Mouse (Mus musculus) ES-Bruce4 (cell line): Measurements from ENCODE around the gene Kcnn3.

Source experiments
- CTCF ChIP-seq: IDR thresholded peaks from one replicate; pipeline ENCODE4 v1.8.1; 2011; ENCODE audit warnings: low read depth, low read length
- POLR2A ChIP-seq: IDR thresholded peaks from one replicate; pipeline ENCODE4 v1.8.1; 2011; ENCODE audit warnings: low read length; ENCODE audit not compliant: insufficient read depth

- TF ChIP-seq CTCF (peak; percentile 91), POLR2A (no peak)
Observed at GRCm38 (mm10) chr3:89512225-89512624, 7.7 kb upstream of the Kcnn3 start.
